Mouse (Mus musculus) cerebellum, adult 11-12 months (tissue): ENCODE results near the gene Sgcg.
A peak's percentile ranks its signal among the peaks of the same experiment; 100 is the strongest.

Experiments used
- DNase-seq: peaks from one replicate; pipeline ENCODE4 v3.0.0; 2022

Gene Sgcg

DNA sequence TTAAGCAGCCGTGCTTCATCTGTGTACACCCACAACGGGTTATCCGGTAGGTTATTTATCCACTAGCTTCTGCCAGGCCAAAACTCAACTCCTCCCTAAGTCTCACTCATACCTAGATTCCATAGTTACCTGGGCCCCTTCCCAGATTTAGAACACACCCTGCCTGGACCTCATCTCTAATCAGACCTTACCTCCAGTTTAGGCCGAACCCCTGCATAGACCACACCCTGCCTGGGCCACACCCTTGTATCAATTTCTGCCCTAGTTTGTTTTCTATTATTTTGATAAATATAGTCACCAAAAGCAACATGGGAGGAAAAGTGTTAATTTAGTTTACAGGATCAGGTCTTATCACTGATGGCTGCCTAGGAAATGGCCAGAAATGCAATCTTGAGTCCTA, 28.1 kb downstream of the Sgcg start:
- no peak for DNase-seq

GRCm38 (mm10) chr14:61229763-61230162, 28.5 kb downstream of the Sgcg start:
- DNase-seq = no peak

- no peak for DNase-seq
These were observed 32.1 kb downstream of the Sgcg start for GRCm38 (mm10) chr14:61226151-61226550.

- DNase-seq = no peak
These were observed 33.8 kb downstream of the Sgcg start for GRCm38 (mm10) chr14:61224387-61225077.

GRCm38 (mm10) chr14:61223740-61224139, 34.5 kb downstream of the Sgcg start:
- DNase-seq = no peak

DNA sequence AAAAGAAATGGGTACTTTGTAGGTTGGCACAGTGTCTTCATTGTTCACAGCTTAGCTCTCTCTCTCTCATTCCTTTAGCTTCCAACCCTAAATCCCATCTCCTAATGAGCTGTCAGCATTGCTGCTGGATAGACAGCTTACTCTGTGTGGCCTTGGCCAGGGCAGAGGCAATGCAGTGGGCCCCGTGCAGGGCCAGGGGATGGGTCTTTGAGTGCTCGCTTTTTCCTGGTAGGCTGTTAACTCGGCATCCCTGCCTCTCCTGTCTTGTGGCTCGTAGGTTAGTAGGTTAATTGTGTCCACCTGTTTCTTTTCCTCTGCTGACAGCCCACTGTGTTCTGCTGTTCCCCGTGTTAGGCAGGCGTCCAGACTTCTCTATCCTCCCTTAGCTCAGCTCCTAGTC, 35.8 kb downstream of the Sgcg start:
- DNase-seq = no peak

DNA sequence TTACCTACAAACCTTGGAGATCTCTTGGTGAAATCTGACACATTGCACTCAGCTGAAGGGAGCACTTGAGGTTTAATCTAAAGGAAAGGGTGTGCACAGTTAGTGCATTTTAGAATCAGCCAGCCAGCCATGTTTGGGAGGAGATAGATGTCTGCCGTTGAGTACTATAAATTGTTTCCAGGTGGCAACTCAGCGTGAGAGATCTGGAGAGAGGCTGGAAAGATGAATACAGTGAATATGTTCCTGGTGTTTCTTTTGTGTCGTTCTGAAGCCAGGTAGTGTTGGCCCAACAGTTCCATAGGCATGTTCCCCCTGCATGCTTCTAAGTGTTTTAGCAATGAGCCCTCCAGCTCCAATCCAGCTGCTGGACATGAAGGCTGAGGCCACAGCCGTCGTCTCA, 37.1 kb downstream of the Sgcg start:
- peak; percentile 19 for DNase-seq

- no peak for DNase-seq
These were observed 46.5 kb downstream of the Sgcg start for GRCm38 (mm10) chr14:61211754-61212153.

GRCm38 (mm10) chr14:61210111-61210510, 48.2 kb downstream of the Sgcg start:
- DNase-seq = no peak

- no peak for DNase-seq
These were observed 63.9 kb downstream of the Sgcg start for GRCm38 (mm10) chr14:61194416-61194815.

GRCm38 (mm10) chr14:61192326-61192725, 66.0 kb downstream of the Sgcg start:
- DNase-seq = no peak

- no peak for DNase-seq
These were observed 66.4 kb downstream of the Sgcg start for GRCm38 (mm10) chr14:61191904-61192303.

GRCm38 (mm10) chr14:61173229-61173628, 85.1 kb downstream of the Sgcg start:
- DNase-seq = no peak

DNA sequence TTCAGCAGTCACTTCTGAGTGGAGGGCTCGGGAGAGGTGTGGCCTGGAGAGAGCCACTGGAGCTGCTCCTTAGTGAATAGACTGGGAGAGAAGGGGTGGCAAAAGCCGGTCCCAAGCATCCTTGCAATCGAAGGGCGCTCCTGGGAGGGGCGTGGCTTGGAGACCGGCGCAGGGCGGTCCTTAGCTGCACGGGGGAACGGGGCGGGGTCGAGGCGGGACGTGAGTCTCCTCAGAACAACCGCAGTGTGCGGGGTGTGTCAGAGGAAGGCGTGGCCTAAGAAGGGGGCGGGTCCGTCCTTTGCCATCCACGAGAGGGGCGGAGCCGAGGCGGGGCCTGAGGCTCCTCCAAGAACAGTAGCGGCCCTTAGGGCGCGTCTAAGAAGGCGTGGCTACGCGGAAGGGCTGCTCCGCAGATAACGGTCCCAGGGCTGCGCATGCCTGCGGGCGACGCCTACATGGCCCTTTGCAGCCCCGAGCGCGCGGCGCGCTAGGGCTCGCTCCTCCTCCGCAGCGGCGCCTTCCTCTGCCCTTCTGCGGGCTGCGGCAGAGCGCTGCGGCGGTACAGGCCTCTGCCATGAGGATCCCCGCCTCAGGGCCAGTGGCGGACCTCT, 85.6 kb downstream of the Sgcg start:
- DNase-seq = peak; percentile 100

- DNase-seq = no peak
These were observed 86.9 kb downstream of the Sgcg start for GRCm38 (mm10) chr14:61171261-61171970.
